Mouse (Mus musculus): ENCODE measurements around the gene Aloxe3. TPM values are rescaled to one million over a fixed set of nuclear protein-coding genes. Genes with fewer than 3 reads are reported as not detected.

Aloxe3 gene
- total and polyA plus RNA-seq, 3 experiments, result 0.13 TPM; not detected in 2

GRCm38 (mm10) chr11:69105227-69105626, 20.5 kb upstream of the Aloxe3 start:
- Histone ChIP-seq H3K79me2 (ENCODE audit: control insufficient read depth, insufficient read depth, low read length, poor library complexity) (peaks cover 5% of the 10 kb centered on the region; the same call in 1 of the 2 replicates), H3K36me3 (ENCODE audit: control insufficient read depth in 1 of 2, insufficient read depth in 2 of 2, low read length in 2 of 2) (peaks cover 0 to 7% of the 10 kb centered on the region in 2 experiments; a peak in 2 of 4 replicates), H3K27ac (ENCODE audit: control insufficient read depth, low read depth, low read length) (no peak overlapping the region), H3K27me3 (ENCODE audit: control insufficient read depth in 1 of 2, insufficient read depth in 2 of 2, low read length in 2 of 2) (no peaks in the 10 kb centered on the region), H3K9me3 (replicated peaks; ENCODE audit: insufficient read depth, low read length) (no peaks in the 10 kb centered on the region), H3K4me1 (ENCODE audit: control insufficient read depth in 1 of 2, insufficient read depth in 2 of 2, low read length in 2 of 2) (peaks cover 1 to 10% of the 10 kb centered on the region in 2 experiments; a peak in 2 of 4 replicates), H3K4me3 (ENCODE audit: control insufficient read depth in 1 of 2, insufficient read depth in 1 of 2, low read depth in 2 of 2, low read length in 2 of 2) (no peak overlapping the region), H3K9ac (ENCODE audit: control insufficient read depth, low read depth, low read length, poor library complexity, severe bottlenecking) (no peak overlapping the region)
- no peak for TF ChIP-seq USF1 (IDR thresholded peaks at IDR 0.05; ENCODE audit: low read depth, low read length)
- no peak for TF ChIP-seq POLR2AphosphoS2 (IDR thresholded peaks at IDR 0.05; ENCODE audit: low read length)
- no peak for TF ChIP-seq BHLHE40 (IDR thresholded peaks at IDR 0.05; ENCODE audit: borderline replicate concordance, low read depth, low read length)
- no peak for TF ChIP-seq MAFK (IDR thresholded peaks at IDR 0.05; ENCODE audit: borderline replicate concordance, low read depth, low read length)
- TF ChIP-seq ELF1 (IDR thresholded peaks at IDR 0.05; ENCODE audit: low read depth, low read length), result no peak
- TF ChIP-seq ZMIZ1 (IDR thresholded peaks at IDR 0.05; ENCODE audit: low read depth, low read length), result no peak
- DNase-seq (ENCODE audit: low read depth, low spot score), result no peak

GRCm38 (mm10) chr11:69105796-69106195, 19.9 kb upstream of the Aloxe3 start:
- H3K36me3 ChIP-seq (ENCODE audit: control insufficient read depth in 1 of 2, insufficient read depth in 2 of 2, low read length in 2 of 2), result peaks cover 0 to 5% of the 10 kb centered on the region in 2 experiments; a peak in 2 of 4 replicates
- H3K9ac ChIP-seq (ENCODE audit: control insufficient read depth, low read depth, low read length, poor library complexity, severe bottlenecking), result no peak overlapping the region
- H3K27ac ChIP-seq (ENCODE audit: control insufficient read depth, low read depth, low read length), result no peak overlapping the region
- H3K9me3 ChIP-seq (replicated peaks; ENCODE audit: insufficient read depth, low read length), result no peaks in the 10 kb centered on the region
- no peak for DNase-seq (ENCODE audit: low read depth, low spot score)
- no peaks in the 10 kb centered on the region for H3K27me3 ChIP-seq (ENCODE audit: control insufficient read depth in 1 of 2, insufficient read depth in 2 of 2, low read length in 2 of 2)
- H3K4me1 ChIP-seq (ENCODE audit: control insufficient read depth in 1 of 2, insufficient read depth in 2 of 2, low read length in 2 of 2), result peaks cover 0 to 8% of the 10 kb centered on the region in 2 experiments; a peak in 2 of 4 replicates
- no peak for TF ChIP-seq USF1 (IDR thresholded peaks at IDR 0.05; ENCODE audit: low read depth, low read length)
- TF ChIP-seq ZMIZ1 (IDR thresholded peaks at IDR 0.05; ENCODE audit: low read depth, low read length), result no peak
- TF ChIP-seq RAD21 (IDR thresholded peaks at IDR 0.05; ENCODE audit: low read depth, low read length), result no peak
- no peak for TF ChIP-seq BHLHE40 (IDR thresholded peaks at IDR 0.05; ENCODE audit: borderline replicate concordance, low read depth, low read length)
- no peak for TF ChIP-seq ETS1 (IDR thresholded peaks at IDR 0.05; ENCODE audit: low read depth, low read length)
- no peak for TF ChIP-seq POLR2AphosphoS5 (IDR thresholded peaks at IDR 0.05; ENCODE audit: borderline replicate concordance, low read depth, low read length)
- TF ChIP-seq MAX (IDR thresholded peaks at IDR 0.05; ENCODE audit: low read length), result no peak
- TF ChIP-seq SIN3A (IDR thresholded peaks at IDR 0.05; ENCODE audit: low read length), result no peak
- TF ChIP-seq ELF1 (IDR thresholded peaks at IDR 0.05; ENCODE audit: low read depth, low read length), result no peak
- no peak for TF ChIP-seq USF2 (IDR thresholded peaks at IDR 0.05; ENCODE audit: borderline replicate concordance in 1 of 2, insufficient read depth in 1 of 2, low read depth in 1 of 2, low read length in 2 of 2)
- no peak for TF ChIP-seq EP300 (IDR thresholded peaks at IDR 0.05; ENCODE audit: low read depth in 1 of 2, low read length in 2 of 2)
- TF ChIP-seq NELFE (IDR thresholded peaks at IDR 0.05; ENCODE audit: low read depth, low read length), result no peak
- TF ChIP-seq POLR2AphosphoS2 (IDR thresholded peaks at IDR 0.05; ENCODE audit: low read length), result no peak
- TF ChIP-seq CHD1 (IDR thresholded peaks at IDR 0.05; ENCODE audit: low read depth, low read length), result no peak
- no peak for TF ChIP-seq TCF12 (IDR thresholded peaks at IDR 0.05; ENCODE audit: low read depth, low read length)
- TF ChIP-seq SMC3 (IDR thresholded peaks at IDR 0.05; ENCODE audit: low read depth, low read length), result no peak
- no peak for TF ChIP-seq TBP (IDR thresholded peaks at IDR 0.05; ENCODE audit: low read depth, low read length)
- no peak for TF ChIP-seq JUND (IDR thresholded peaks at IDR 0.05; ENCODE audit: low read depth, low read length)
- no peaks in the 10 kb centered on the region for H3K79me2 ChIP-seq (ENCODE audit: control insufficient read depth, insufficient read depth, low read length, poor library complexity)
- H3K4me3 ChIP-seq (ENCODE audit: control insufficient read depth in 1 of 2, insufficient read depth in 1 of 2, low read depth in 2 of 2, low read length in 2 of 2), result no peak overlapping the region
